ENCODE assay signal across 22 mouse cellular contexts in the genomic region with DNA sequence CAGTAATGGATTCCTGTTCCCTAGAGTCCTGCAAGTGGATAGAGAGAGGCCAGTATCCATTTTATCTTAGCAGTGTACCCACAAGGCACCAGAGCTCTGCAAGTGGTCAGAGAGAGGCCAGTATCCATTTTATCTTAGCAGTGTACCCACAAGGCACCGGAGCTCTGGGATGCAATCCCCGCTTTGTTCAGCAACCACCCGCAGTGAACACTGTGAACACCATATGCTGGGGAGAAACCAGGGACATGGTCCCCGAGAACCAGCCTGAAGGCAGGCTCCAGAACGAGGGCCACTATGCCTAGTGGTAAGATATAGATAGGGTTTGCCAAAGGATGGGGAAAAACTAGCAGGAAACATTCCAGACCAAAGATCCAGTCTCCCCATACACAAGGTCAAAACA. TPM values are rescaled to one million over a fixed set of nuclear protein-coding genes. Genes with fewer than 3 reads are reported as not detected.
"Had no signal": no experiment of that assay in that cellular context is flagged by ENCODE, and none has a peak within 500 bp of the region (broad histone marks: within the 10 kb centered on the region; RNA-seq: fewer than 3 reads in every experiment).

No protein-coding gene starts in this region.

- ATAC-seq: lung, postnatal 0 days; midbrain, embryonic 16.5 days had no signal

- H3K4me3 ChIP-seq: lung, embryonic 15.5 days; midbrain, embryonic 10.5 days; midbrain, embryonic 12.5 days; myocyte; neural tube, embryonic 13.5 days; neural tube, embryonic 15.5 days; stomach, embryonic 15.5 days had no signal

- DNase-seq: lung, adult 2 months; lung, postnatal 14 days; lung, postnatal 36 days; midbrain, embryonic 14.5 days; retina, postnatal 1 day; right cerebral cortex, adult 18-20 months; thymus, adult 2 months; thymus, postnatal 25 days; thymus, postnatal 4 days had no signal

- H3K27ac ChIP-seq: lung, embryonic 15.5 days; midbrain, embryonic 10.5 days; midbrain, embryonic 12.5 days; neural tube, embryonic 13.5 days; neural tube, embryonic 15.5 days; stomach, embryonic 15.5 days; stomach, postnatal 0 days had no signal

RNA-seq across cellular contexts. Expression of a gene that starts 4.9 kb away (rescaled TPM):
- polyA plus RNA-seq: lung, adult 2 months; lung, embryonic 15.5 days; midbrain, embryonic 10.5 days; midbrain, embryonic 12.5 days; midbrain, embryonic 14.5 days; midbrain, embryonic 16.5 days; myocyte; neural tube, embryonic 11.5 days; neural tube, embryonic 13.5 days; neural tube, embryonic 15.5 days; spleen, adult 2 months; stomach, embryonic 15.5 days; stomach, postnatal 0 days; thymus, adult 2 months; urinary bladder, adult 2 months had no signal

RNA-seq across cellular contexts. Expression of a gene that starts 12.3 kb away (rescaled TPM):
- polyA plus RNA-seq: lung, postnatal 0 days; midbrain, embryonic 14.5 days; midbrain, embryonic 16.5 days; neural tube, embryonic 11.5 days had no signal
